Mouse (Mus musculus): ENCODE measurements around the gene Fzd10. TPM values are rescaled to one million over a fixed set of nuclear protein-coding genes. Genes with fewer than 3 reads are reported as not detected.

Gene Fzd10
- polyA plus RNA-seq, 1 experiment from 2014 or later, result 2.5 TPM

GRCm38 (mm10) chr5:128598760-128599364, 1.8 kb upstream of the Fzd10 start:
- peak overlapping the region; percentile 95 for H3K4me2 ChIP-seq (replicated peaks; ENCODE audit: low read depth, low read length)
- H3K27ac ChIP-seq (ENCODE audit: low read length), result no peak overlapping the region; the same call in 1 of the 2 replicates
- under 1% methylated on average over 20 of the region's 20 CpGs for WGBS
- H3K36me3 ChIP-seq (ENCODE audit: insufficient read depth, low read length), result no peaks in the 10 kb centered on the region
- peaks cover 33% of the 10 kb centered on the region for H3K4me1 ChIP-seq (ENCODE audit: insufficient read depth, low read length)
- H3K9me3 ChIP-seq (ENCODE audit: low read length), result no peaks in the 10 kb centered on the region
- no peak for ATAC-seq (ENCODE audit: low FRiP score, low TSS enrichment)
- H3K27me3 ChIP-seq (ENCODE audit: insufficient read depth, low read length), result peaks cover 65% of the 10 kb centered on the region
- H3K9ac ChIP-seq (replicated peaks; ENCODE audit: low read length), result peak overlapping the region; percentile 48
- peak overlapping the region; percentile 61 for H3K4me3 ChIP-seq (ENCODE audit: low read length)

DNA sequence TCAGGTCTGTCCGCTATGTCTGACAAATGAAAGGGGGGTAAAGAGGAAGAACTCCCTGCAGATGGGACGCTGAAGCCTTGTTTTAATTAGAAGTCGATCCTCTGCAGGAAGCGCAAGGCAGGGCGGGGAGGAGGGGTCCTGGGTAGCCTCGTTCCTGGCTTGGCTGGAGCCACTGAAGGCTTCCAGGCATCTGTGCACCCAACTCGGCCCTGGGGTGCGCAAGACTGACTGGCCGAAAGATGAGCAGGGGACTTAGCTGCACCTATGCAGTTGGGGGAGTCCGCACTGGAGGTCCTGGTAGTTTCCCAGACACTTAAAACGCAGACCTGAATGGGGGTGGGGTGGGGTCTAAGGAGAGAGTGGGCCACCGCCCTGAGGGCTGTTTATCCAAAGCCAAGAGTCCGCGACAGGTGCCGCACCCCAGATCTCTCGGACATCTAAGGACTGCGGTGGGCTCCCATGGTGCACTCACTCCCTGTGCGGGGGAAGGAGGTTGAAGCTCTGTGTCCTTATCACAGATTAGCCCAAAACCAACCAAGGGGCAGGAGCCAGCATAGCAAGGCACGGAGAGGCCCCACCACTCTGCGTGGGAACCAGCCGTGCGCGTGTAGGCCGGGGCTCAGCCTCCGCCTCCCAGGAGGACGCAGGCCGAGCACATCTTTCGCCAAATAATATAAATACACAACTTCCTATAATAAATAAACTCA, 1.1 kb upstream of the Fzd10 start:
- peaks cover 65% of the 10 kb centered on the region for H3K27me3 ChIP-seq (ENCODE audit: insufficient read depth, low read length)
- H3K4me2 ChIP-seq (replicated peaks; ENCODE audit: low read depth, low read length), result peak overlapping the region; percentile 95
- ATAC-seq (ENCODE audit: low FRiP score, low TSS enrichment), result peak; percentile 46
- no peaks in the 10 kb centered on the region for H3K36me3 ChIP-seq (ENCODE audit: insufficient read depth, low read length)
- under 1% methylated on average over 28 of the region's 28 CpGs for WGBS
- H3K9me3 ChIP-seq (ENCODE audit: low read length), result no peaks in the 10 kb centered on the region
- peaks cover 33% of the 10 kb centered on the region for H3K4me1 ChIP-seq (ENCODE audit: insufficient read depth, low read length)
- peak overlapping the region; percentile 61 for H3K4me3 ChIP-seq (ENCODE audit: low read length)
- H3K9ac ChIP-seq (replicated peaks; ENCODE audit: low read length), result peak overlapping the region; percentile 48
- H3K27ac ChIP-seq (ENCODE audit: low read length), result no peak overlapping the region; the same call in 1 of the 2 replicates

DNA sequence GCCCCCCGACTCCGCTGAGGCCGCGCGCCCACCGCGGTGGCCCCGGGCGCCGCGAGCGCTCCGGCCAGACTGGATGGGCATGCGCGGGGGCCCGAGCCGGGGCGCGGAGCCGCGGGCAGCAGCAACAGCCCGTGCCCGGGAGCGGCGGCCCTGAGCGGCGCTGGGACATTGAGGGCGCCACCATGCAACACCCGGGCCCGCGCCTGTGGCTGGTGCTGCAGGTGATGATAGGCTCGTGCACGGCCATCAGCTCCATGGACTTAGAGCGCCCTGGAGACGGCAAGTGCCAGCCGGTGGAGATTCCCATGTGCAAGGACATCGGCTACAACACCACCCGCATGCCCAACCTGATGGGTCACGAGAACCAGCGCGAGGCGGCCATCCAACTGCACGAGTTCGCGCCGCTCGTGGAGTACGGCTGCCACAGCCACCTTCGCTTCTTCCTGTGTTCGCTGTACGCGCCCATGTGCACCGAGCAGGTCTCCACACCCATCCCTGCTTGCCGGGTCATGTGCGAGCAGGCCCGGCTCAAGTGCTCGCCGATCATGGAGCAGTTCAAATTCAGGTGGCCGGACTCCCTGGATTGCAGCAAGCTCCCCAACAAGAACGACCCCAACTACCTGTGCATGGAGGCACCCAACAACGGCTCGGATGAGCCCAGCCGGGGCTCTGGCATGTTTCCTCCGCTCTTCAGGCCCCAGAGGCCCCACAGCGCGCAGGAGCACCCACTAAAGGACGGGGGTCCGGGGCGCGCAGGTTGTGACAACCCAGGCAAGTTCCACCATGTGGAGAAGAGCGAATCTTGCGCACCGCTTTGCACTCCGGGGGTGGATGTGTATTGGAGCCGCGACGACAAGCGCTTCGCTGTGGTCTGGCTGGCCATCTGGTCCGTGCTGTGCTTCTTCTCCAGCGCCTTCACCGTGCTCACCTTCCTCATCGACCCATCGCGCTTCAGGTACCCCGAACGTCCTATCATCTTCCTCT, 684 bp downstream of the Fzd10 start:
- H3K4me1 ChIP-seq (ENCODE audit: insufficient read depth, low read length), result peaks cover 33% of the 10 kb centered on the region
- H3K27me3 ChIP-seq (ENCODE audit: insufficient read depth, low read length), result peaks cover 52% of the 10 kb centered on the region
- ATAC-seq (ENCODE audit: low FRiP score, low TSS enrichment), result peak; percentile 20; the same call in 1 of the 2 replicates
- under 1% methylated on average over 83 of the region's 87 CpGs for WGBS
- H3K9me3 ChIP-seq (ENCODE audit: low read length), result no peaks in the 10 kb centered on the region
- H3K4me2 ChIP-seq (replicated peaks; ENCODE audit: low read depth, low read length), result peak overlapping the region; percentile 95
- H3K27ac ChIP-seq (ENCODE audit: low read length), result no peak overlapping the region; the same call in 1 of the 2 replicates
- peak overlapping the region; percentile 70 for H3K9ac ChIP-seq (replicated peaks; ENCODE audit: low read length)
- no peaks in the 10 kb centered on the region for H3K36me3 ChIP-seq (ENCODE audit: insufficient read depth, low read length)
- peak overlapping the region; percentile 61 for H3K4me3 ChIP-seq (ENCODE audit: low read length)

DNA sequence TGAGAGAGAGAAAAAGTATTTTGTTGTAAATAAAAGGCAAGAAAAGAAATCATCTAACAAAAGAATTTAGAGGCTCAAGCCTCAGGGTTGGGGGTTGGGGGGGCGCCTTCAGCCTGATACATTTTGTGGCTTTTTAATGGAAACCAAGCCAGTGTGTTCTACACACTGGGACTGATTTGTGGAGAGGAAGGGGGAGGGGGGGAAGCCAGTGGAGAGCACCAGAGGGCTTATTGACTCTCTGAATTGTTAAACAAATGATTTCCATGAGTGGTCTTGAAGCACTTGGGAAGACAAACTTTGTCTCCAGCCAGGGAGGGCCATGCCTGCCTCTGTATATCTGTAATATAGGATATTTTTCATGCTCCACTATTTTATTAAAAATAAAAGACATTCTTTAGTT, 3.0 kb downstream of the Fzd10 start:
- H3K4me3 ChIP-seq (ENCODE audit: low read length), result no peak overlapping the region
- H3K9ac ChIP-seq (replicated peaks; ENCODE audit: low read length), result no peak overlapping the region
- peaks cover 56% of the 10 kb centered on the region for H3K27me3 ChIP-seq (ENCODE audit: insufficient read depth, low read length)
- no peak for ATAC-seq (ENCODE audit: low FRiP score, low TSS enrichment)
- WGBS, result 61% methylated on average over 1 of the region's 1 CpGs
- H3K36me3 ChIP-seq (ENCODE audit: insufficient read depth, low read length), result no peaks in the 10 kb centered on the region
- peaks cover 34% of the 10 kb centered on the region for H3K4me1 ChIP-seq (ENCODE audit: insufficient read depth, low read length)
- H3K27ac ChIP-seq (ENCODE audit: low read length), result no peak overlapping the region
- no peak overlapping the region for H3K4me2 ChIP-seq (replicated peaks; ENCODE audit: low read depth, low read length)
- no peaks in the 10 kb centered on the region for H3K9me3 ChIP-seq (ENCODE audit: low read length)

DNA sequence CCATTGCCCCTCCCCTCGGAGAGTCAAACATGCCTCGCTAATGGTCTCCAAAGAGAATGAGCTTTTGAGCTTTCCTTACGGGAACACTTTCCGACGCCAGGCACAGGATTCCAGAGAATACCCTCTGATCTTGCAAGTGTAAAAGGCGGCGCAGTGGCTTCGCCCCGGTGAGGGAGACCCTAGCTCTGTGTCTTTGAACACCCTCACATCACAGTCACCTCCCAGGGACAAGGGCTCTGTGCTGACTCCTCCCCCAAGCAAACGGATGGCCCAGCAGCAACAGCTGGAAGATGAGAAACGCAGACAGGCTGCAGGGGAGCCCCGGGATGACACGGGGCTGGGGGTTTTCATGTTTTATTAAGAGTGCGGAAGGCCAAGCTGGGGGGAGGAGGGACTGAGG, 6.0 kb downstream of the Fzd10 start:
- H3K4me1 ChIP-seq (ENCODE audit: insufficient read depth, low read length), result peaks cover 13% of the 10 kb centered on the region; the same call in 1 of the 2 replicates
- no peaks in the 10 kb centered on the region for H3K36me3 ChIP-seq (ENCODE audit: insufficient read depth, low read length)
- H3K9me3 ChIP-seq (ENCODE audit: low read length), result no peaks in the 10 kb centered on the region
- no peak overlapping the region for H3K27ac ChIP-seq (ENCODE audit: low read length)
- 6% methylated on average over 14 of the region's 14 CpGs for WGBS
- ATAC-seq (ENCODE audit: low FRiP score, low TSS enrichment), result peak; percentile 46; the same call in 1 of the 2 replicates
- no peak overlapping the region for H3K9ac ChIP-seq (replicated peaks; ENCODE audit: low read length)
- no peak overlapping the region for H3K4me2 ChIP-seq (replicated peaks; ENCODE audit: low read depth, low read length)
- H3K27me3 ChIP-seq (ENCODE audit: insufficient read depth, low read length), result peaks cover 33% of the 10 kb centered on the region
- no peak overlapping the region for H3K4me3 ChIP-seq (ENCODE audit: low read length)

DNA sequence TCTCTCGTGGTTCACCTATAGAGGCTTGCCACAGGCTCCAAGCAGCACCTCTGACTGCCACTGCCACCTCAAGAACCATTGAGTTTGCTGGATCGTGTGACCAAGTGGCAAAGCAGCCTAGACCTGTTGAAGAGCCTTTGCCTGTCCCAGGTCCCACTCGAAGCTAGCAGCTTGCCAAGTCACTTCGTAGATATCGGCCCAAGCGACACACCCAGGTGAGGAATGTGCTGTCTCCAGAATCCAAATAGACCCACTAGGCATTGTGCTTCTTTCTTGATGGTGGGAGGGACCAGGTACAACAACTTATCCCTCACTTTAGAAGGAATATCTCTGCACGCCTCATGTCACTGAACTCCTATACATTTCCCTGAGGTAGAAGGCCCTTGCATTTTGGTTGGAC, 8.4 kb downstream of the Fzd10 start:
- ATAC-seq (ENCODE audit: low FRiP score, low TSS enrichment), result no peak
- H3K27me3 ChIP-seq (ENCODE audit: insufficient read depth, low read length), result peaks cover 14% of the 10 kb centered on the region
- no peaks in the 10 kb centered on the region for H3K9me3 ChIP-seq (ENCODE audit: low read length)
- no peak overlapping the region for H3K27ac ChIP-seq (ENCODE audit: low read length)
- H3K36me3 ChIP-seq (ENCODE audit: insufficient read depth, low read length), result no peaks in the 10 kb centered on the region
- 88% methylated on average over 7 of the region's 7 CpGs for WGBS
- H3K4me3 ChIP-seq (ENCODE audit: low read length), result no peak overlapping the region
- H3K9ac ChIP-seq (replicated peaks; ENCODE audit: low read length), result no peak overlapping the region
- no peak overlapping the region for H3K4me2 ChIP-seq (replicated peaks; ENCODE audit: low read depth, low read length)
- peaks cover 6% of the 10 kb centered on the region; the same call in 1 of the 2 replicates for H3K4me1 ChIP-seq (ENCODE audit: insufficient read depth, low read length)

DNA sequence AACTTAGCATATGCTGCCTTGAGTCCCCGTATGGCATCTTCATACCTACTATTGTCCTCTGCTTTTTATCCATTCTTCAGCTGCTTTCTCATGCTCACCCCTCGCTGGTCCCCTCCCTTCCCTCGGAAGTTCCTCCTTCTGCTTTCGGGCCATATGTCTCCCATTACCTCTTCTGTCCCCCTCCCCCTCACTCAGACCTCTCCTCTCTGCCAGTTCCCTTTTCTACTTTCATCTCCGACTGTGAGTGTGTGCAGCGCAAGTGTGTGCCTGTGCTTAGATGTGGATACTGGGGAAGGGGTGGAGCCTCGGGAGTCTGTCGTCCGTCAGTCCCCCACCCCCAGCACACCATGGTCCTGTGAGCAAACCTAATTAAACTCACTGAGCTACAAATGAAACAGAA, 17.0 kb downstream of the Fzd10 start:
- Histone ChIP-seq H3K4me1 (ENCODE audit: insufficient read depth, low read length) (peaks cover 21% of the 10 kb centered on the region), H3K36me3 (ENCODE audit: insufficient read depth, low read length) (no peaks in the 10 kb centered on the region), H3K9me3 (ENCODE audit: low read length) (no peaks in the 10 kb centered on the region), H3K27ac (ENCODE audit: low read length) (no peak overlapping the region), H3K4me3 (ENCODE audit: low read length) (peak overlapping the region; percentile 13; the same call in 1 of the 2 replicates), H3K27me3 (ENCODE audit: insufficient read depth, low read length) (no peaks in the 10 kb centered on the region), H3K4me2 (replicated peaks; ENCODE audit: low read depth, low read length) (peak overlapping the region; percentile 41), H3K9ac (replicated peaks; ENCODE audit: low read length) (no peak overlapping the region; the same call in 1 of the 2 replicates)
- peak; percentile 41; the same call in 1 of the 2 replicates for ATAC-seq (ENCODE audit: low FRiP score, low TSS enrichment)
- WGBS, result 6% methylated on average over 9 of the region's 9 CpGs

- 0 out of 2 replicates have a peak, but pooled peaks have one; percentile 35 for ATAC-seq (ENCODE audit: low FRiP score, low TSS enrichment)
- no peaks in the 10 kb centered on the region for H3K36me3 ChIP-seq (ENCODE audit: insufficient read depth, low read length)
- H3K4me1 ChIP-seq (ENCODE audit: insufficient read depth, low read length), result peaks cover 21% of the 10 kb centered on the region
- H3K27me3 ChIP-seq (ENCODE audit: insufficient read depth, low read length), result no peaks in the 10 kb centered on the region
- no peak overlapping the region for H3K27ac ChIP-seq (ENCODE audit: low read length)
- no peak overlapping the region for H3K4me2 ChIP-seq (replicated peaks; ENCODE audit: low read depth, low read length)
- no peak overlapping the region for H3K9ac ChIP-seq (replicated peaks; ENCODE audit: low read length)
- 0 out of 2 replicates have a peak, but pooled peaks cover 3% of the 10 kb centered on the region for H3K9me3 ChIP-seq (ENCODE audit: low read length)
- 19% methylated on average over 8 of the region's 8 CpGs for WGBS
- no peak overlapping the region for H3K4me3 ChIP-seq (ENCODE audit: low read length)
Measured at GRCm38 (mm10) chr5:128619987-128620386, 19.3 kb downstream of the Fzd10 start.

- peaks cover 21% of the 10 kb centered on the region for H3K4me1 ChIP-seq (ENCODE audit: insufficient read depth, low read length)
- no peaks in the 10 kb centered on the region for H3K27me3 ChIP-seq (ENCODE audit: insufficient read depth, low read length)
- no peak overlapping the region for H3K9ac ChIP-seq (replicated peaks; ENCODE audit: low read length)
- no peak overlapping the region for H3K4me2 ChIP-seq (replicated peaks; ENCODE audit: low read depth, low read length)
- H3K36me3 ChIP-seq (ENCODE audit: insufficient read depth, low read length), result no peaks in the 10 kb centered on the region
- H3K9me3 ChIP-seq (ENCODE audit: low read length), result 0 out of 2 replicates have a peak, but pooled peaks cover 3% of the 10 kb centered on the region
- ATAC-seq (ENCODE audit: low FRiP score, low TSS enrichment), result no peak
- no peak overlapping the region for H3K4me3 ChIP-seq (ENCODE audit: low read length)
- H3K27ac ChIP-seq (ENCODE audit: low read length), result no peak overlapping the region
- 5% methylated on average over 9 of the region's 9 CpGs for WGBS
Measured at GRCm38 (mm10) chr5:128620408-128620807, 19.8 kb downstream of the Fzd10 start.
